Comparison of ENCODE assay signal across 11 mouse cellular contexts in genomic region chr2:167565312-167565656, GRCm38 (mm10). TPM values are rescaled to one million over a fixed set of nuclear protein-coding genes. Genes with fewer than 3 reads are reported as not detected.
DNase-seq lines count a peak whose midpoint lies in the region; ATAC-seq and TF ChIP-seq lines count a peak whose summit lies in the region.
"Had no signal": no experiment of that assay in that cellular context is flagged by ENCODE, and none has a peak within 500 bp of the region (broad histone marks: within the 10 kb centered on the region; RNA-seq: fewer than 3 reads in every experiment).

No protein-coding gene starts in this region.

- no peaks in the 10 kb centered on the region for H3K36me3 ChIP-seq in heart, embryonic 11.5 days (ENCODE audit: control insufficient read depth, insufficient read depth, low read length)
- no peaks in the 10 kb centered on the region for H3K36me3 ChIP-seq in liver, adult 2 months (ENCODE audit: control insufficient read depth, insufficient read depth, low read length)
- no peaks in the 10 kb centered on the region for H3K36me3 ChIP-seq in intestine, embryonic 15.5 days
- H3K36me3 ChIP-seq in neural tube, embryonic 13.5 days, result no peaks in the 10 kb centered on the region
- H3K36me3 ChIP-seq: forebrain, embryonic 12.5 days had no signal

- 0 out of 2 replicates have a peak, but pooled peaks cover 4% of the 10 kb centered on the region for H3K79me2 ChIP-seq in liver, adult 2 months (ENCODE audit: control insufficient read depth, insufficient read depth, low read length)

- 0 out of 2 replicates have a peak, but pooled peaks cover 5% of the 10 kb centered on the region for H3K27me3 ChIP-seq in heart, embryonic 11.5 days (ENCODE audit: control insufficient read depth, insufficient read depth, low read length)
- H3K27me3 ChIP-seq in liver, adult 2 months (ENCODE audit: control insufficient read depth, insufficient read depth, low read length), result no peaks in the 10 kb centered on the region
- 0 out of 2 replicates have a peak, but pooled peaks cover 5% of the 10 kb centered on the region for H3K27me3 ChIP-seq in intestine, embryonic 15.5 days (replicated peaks)
- H3K27me3 ChIP-seq in neural tube, embryonic 13.5 days, result peaks cover 4% of the 10 kb centered on the region

- peak overlapping the region; percentile 50; the same call in 1 of the 2 replicates for H3K4me2 ChIP-seq in heart, embryonic 11.5 days
- H3K4me2 ChIP-seq in intestine, embryonic 15.5 days (replicated peaks), result peak overlapping the region; percentile 47; the same call in 1 of the 2 replicates
- H3K4me2 ChIP-seq in neural tube, embryonic 13.5 days, result peak overlapping the region; percentile 37; the same call in 1 of the 2 replicates
- H3K4me2 ChIP-seq: forebrain, embryonic 12.5 days had no signal

- WGBS in heart, embryonic 11.5 days (ENCODE audit: insufficient replicate concordance), result 52% methylated on average over 3 of the region's 3 CpGs
- WGBS in liver, adult 2 months, result 23% methylated on average over 3 of the region's 3 CpGs
- 54% methylated on average over 3 of the region's 3 CpGs for WGBS in intestine, embryonic 15.5 days
- WGBS in neural tube, embryonic 13.5 days, result 86% methylated on average over 3 of the region's 3 CpGs

- no peak for ATAC-seq in heart, embryonic 11.5 days (replicated peaks; ENCODE audit: insufficient number of reproducible peaks, low FRiP score, low TSS enrichment)
- ATAC-seq in intestine, embryonic 15.5 days, result no peak
- no peak for ATAC-seq in neural tube, embryonic 13.5 days (ENCODE audit: low read depth)
- no peak for ATAC-seq in inflammation-experienced regulatory T-cells, adult 6 months

- DNase-seq in heart, postnatal 10 days, result no peak
- DNase-seq in liver, adult 2 months (ENCODE audit: extremely low read depth, low read depth, low spot score), result no peak
- DNase-seq in liver, result no peak
- DNase-seq in cerebellum, adult 11-12 months, result no peak
- DNase-seq: cerebellum, postnatal 25 days; left cerebral cortex, postnatal 4 days had no signal

- TF ChIP-seq POLR2A in liver, adult 2 months (IDR thresholded peaks at IDR 0.05; ENCODE audit: extremely low read depth, insufficient read depth, low read length), result no peak

- peaks cover 34% of the 10 kb centered on the region for H3K4me1 ChIP-seq in heart, embryonic 11.5 days (ENCODE audit: control insufficient read depth, insufficient read depth, low read length)
- H3K4me1 ChIP-seq in liver, adult 2 months (ENCODE audit: control insufficient read depth, insufficient read depth, low read length), result peaks cover 9% of the 10 kb centered on the region
- H3K4me1 ChIP-seq in intestine, embryonic 15.5 days (replicated peaks), result peaks cover 28% of the 10 kb centered on the region
- H3K4me1 ChIP-seq in neural tube, embryonic 13.5 days (replicated peaks), result peaks cover 37% of the 10 kb centered on the region

- peak overlapping the region; percentile 34; the same call in 1 of the 2 replicates for H3K9ac ChIP-seq in heart, embryonic 11.5 days (ENCODE audit: low read depth, low read length)
- peak overlapping the region; percentile 88 for H3K9ac ChIP-seq in liver, adult 2 months (ENCODE audit: low read depth, low read length)
- H3K9ac ChIP-seq in intestine, embryonic 15.5 days, result no peak overlapping the region
- H3K9ac ChIP-seq in neural tube, embryonic 13.5 days, result peak overlapping the region; percentile 46; the same call in 1 of the 2 replicates

- no peak overlapping the region for H3K4me3 ChIP-seq in heart, embryonic 11.5 days (ENCODE audit: low read depth, low read length)
- H3K4me3 ChIP-seq in liver, adult 2 months (ENCODE audit: insufficient read depth, low read depth, low read length), result peak overlapping the region; percentile 74
- H3K4me3 ChIP-seq in intestine, embryonic 15.5 days (replicated peaks), result no peak overlapping the region
- no peak overlapping the region for H3K4me3 ChIP-seq in neural tube, embryonic 13.5 days
- H3K4me3 ChIP-seq: forebrain, embryonic 12.5 days had no signal

- no peaks in the 10 kb centered on the region for H3K9me3 ChIP-seq in heart, embryonic 11.5 days (replicated peaks; ENCODE audit: control insufficient read depth, low read length)
- no peaks in the 10 kb centered on the region for H3K9me3 ChIP-seq in intestine, embryonic 15.5 days
- H3K9me3 ChIP-seq in neural tube, embryonic 13.5 days, result no peaks in the 10 kb centered on the region
- H3K9me3 ChIP-seq: forebrain, embryonic 12.5 days had no signal

- no peak for TF ChIP-seq CTCF in liver, adult 2 months (IDR thresholded peaks at IDR 0.05; ENCODE audit: low read depth, low read length)

- intact Hi-C loops in heart, postnatal 10 days (cut with DNase I), result loop anchor here (2.0 kb wide), 1 partner anchor 30 kb away; no protein-coding TSS in a partner anchor

- peak overlapping the region; percentile 78 for H3K27ac ChIP-seq in heart, embryonic 11.5 days (ENCODE audit: low read depth, low read length)
- peak overlapping the region; percentile 87 for H3K27ac ChIP-seq in liver, adult 2 months (replicated peaks; ENCODE audit: insufficient read depth, low read depth, low read length)
- peak overlapping the region; percentile 89 for H3K27ac ChIP-seq in intestine, embryonic 15.5 days
- peak overlapping the region; percentile 46; the same call in 1 of the 2 replicates for H3K27ac ChIP-seq in neural tube, embryonic 13.5 days (replicated peaks)

RNA-seq across cellular contexts. Expression of gene Snai1, which starts 27.3 kb away (rescaled TPM):
- 21.1 and 23.1 TPM in 2 replicates for polyA plus RNA-seq in heart, embryonic 11.5 days (2014; fragmentation: Nextera tagmentation; extraction: Ambion mirVana)
- 1 to 10 TPM; 3.6 to 4.1 TPM for total RNA-seq in heart, postnatal 10 days (2021)
- 0.13 and 0.18 TPM in 2 replicates for total RNA-seq in liver, adult 2 months (2014; rRNA removed)
- 2.2 and 2.7 TPM in 2 replicates for polyA plus RNA-seq in liver, adult 2 months (2012; rRNA removed)
- polyA plus RNA-seq in intestine, embryonic 15.5 days (2015; fragmentation: Nextera tagmentation; extraction: Ambion mirVana), result 14.3 and 16.1 TPM in 2 replicates
- 9.8 and 13.0 TPM in 2 replicates for polyA plus RNA-seq in neural tube, embryonic 13.5 days (2015; fragmentation: Nextera tagmentation; extraction: Ambion mirVana)
- polyA plus RNA-seq in inflammation-experienced regulatory T-cells, adult 6 months (2017; shearing (Covaris generic)), result not detected
